Mouse (Mus musculus) T-helper 2 cell (primary cell): ENCODE measurements at regions not wholly inside any gene's neighbourhood (a gene's known extent, or its start where the extent isn't known, plus 50 kb on each side); places are given as distances from the start of the nearest gene placed in this dataset.

Experiments
- in situ Hi-C: fragments of 300-600 bp; cut with MboI, MseI; formaldehyde crosslinking; loops from one replicate; pipeline ENCODE4 v1.15.1; 2025; ENCODE audit warnings: high pct_unique_total_duplicates

GRCm38 (mm10) chr2:178821552-178821951 lies 391.2 kb downstream of the Cdh26 start:
- in situ Hi-C loops: no loop called here

DNA sequence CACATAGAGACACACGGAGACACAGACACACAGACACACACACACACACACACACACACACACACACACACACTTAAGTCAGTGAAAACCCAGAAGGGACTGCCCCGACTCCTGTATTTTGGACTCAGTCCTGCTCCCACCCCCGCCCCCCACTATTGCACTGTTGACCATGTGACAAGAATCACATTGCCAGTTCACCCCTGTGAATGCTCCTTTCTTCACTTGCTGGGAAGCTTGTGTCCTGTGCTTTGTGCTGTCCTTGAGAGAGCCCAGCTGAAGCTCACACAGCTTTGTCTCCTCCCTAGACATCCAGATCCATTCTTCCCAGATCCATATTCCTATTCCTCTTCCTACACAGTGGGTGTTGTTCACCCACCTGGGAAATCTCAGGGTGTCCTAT lies 400.0 kb downstream of the Cdh26 start:
- in situ Hi-C loops: no loop called here

DNA sequence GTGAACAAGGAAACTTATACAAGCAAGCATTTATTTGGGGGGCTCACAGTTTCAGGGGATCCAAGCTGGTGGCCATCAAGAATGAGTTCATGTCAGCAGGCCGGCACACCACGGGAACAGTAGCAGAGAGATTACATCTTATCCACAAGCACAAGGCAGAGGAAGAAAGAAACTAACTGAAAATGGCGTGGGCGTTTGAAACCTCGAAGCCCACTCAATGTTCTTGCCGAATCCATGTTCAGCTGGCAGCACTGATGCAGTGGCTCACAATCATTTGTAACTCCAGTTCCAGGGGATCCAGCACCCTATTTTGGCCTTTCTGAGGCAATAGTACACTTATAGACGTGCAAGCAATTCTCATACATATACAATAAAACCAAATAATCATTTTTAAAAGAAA lies 404.7 kb downstream of the Cdh26 start:
- in situ Hi-C loops: no loop called here

DNA sequence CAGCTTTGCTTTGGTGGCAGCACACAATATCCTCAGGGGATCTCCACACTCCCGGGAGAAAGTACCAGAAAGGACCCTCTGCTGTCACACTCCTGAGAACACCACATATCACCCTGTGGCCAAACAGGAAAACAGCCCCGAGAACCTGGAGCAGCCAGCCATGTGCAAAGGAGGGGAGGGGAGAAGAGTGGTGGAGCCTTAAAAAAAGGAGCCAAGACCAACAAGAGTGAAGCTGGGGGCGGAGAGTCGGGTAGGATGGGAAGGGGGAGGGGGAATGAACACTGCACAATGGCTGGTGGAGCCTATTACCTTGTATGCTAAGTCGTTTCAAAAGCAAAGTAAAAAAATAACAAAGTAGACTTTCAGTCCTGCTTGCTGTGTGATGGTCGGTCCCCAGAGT lies 408.2 kb downstream of the Cdh26 start:
- in situ Hi-C loops: no loop called here

- in situ Hi-C loops: no loop called here
Observed at GRCm38 (mm10) chr2:178840975-178841374, 410.6 kb downstream of the Cdh26 start.

GRCm38 (mm10) chr2:178842595-178842994 lies 412.3 kb downstream of the Cdh26 start:
- in situ Hi-C loops: no loop called here

DNA sequence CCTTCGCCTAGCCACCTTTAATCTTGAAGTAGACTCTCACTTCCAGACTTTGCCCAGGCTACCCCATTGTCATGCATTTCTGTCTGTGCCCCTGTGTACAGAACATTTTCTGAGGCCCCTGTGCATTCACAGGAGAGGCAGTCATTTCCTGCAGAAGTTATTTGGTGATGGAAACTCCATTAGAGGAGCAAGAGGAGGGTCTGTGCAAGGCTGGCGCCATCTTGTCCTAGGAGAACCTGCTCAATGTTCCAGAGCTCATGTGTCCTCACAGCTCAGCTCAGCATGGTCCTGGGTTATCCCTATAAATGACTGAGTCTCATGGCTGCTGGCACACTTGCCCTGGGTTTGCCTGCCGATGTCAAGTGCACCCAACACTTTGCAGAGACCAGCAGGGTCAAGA lies 413.1 kb downstream of the Cdh26 start:
- in situ Hi-C loops: no loop called here

- in situ Hi-C loops: no loop called here
Observed at GRCm38 (mm10) chr2:178844561-178844960, 414.2 kb downstream of the Cdh26 start.

DNA sequence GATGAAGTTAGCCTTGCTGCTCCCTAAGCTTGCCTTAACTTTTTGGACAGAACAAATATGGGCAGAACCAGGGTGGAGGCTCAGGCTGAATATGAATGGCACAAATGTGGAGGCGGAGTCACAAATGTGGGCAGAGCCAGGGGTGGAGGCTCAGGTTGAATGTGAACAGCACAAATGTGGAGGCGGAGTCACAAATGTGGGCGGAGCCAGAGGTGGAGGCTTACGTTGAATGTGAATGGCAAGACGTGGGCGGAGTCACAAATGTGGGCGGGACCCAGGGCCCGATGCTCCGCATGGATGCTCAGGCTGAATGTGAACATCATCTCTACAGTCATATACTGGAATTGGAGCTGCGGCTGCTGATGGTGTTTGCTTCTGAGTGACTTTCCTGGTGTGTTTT lies 420.0 kb downstream of the Cdh26 start:
- in situ Hi-C loops: no loop called here

DNA sequence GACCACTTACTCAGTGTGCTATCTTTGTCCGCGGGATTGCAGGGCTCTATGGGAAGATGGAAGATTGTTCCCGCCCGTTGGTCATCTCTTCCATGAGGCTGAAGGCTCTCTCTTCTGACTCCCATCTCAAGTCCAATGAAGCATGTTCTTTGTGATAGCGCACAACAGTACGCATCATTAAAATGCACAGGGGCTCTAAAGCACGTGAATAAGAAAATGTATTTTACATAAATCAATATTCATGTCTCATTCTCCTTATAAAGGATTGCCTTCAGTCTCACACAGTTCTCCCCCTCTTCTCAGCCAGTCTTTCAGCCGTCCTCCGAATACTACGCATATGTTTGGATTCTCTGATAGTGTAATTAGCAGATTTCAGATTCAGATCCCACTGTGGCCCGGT lies 420.4 kb downstream of the Cdh26 start:
- in situ Hi-C loops: no loop called here

DNA sequence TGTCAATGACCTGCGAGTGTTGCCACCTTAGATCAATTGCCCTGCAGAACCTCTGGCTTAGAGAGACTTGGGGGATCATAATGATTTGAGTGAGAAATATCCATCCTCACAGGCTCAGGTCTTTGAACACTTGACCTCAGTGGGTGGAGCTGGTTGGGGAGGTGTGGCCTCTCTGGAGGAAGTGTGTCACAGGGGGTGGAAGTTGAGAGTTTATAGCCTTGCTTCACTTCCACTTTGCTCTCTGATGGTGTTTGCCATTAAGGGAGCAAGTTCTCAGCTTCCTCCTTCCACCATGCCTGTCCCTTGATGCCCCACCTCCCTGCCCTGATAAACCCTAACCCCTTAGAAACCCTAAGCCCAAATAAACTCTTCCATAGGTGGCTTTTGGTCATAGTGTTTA lies 423.7 kb downstream of the Cdh26 start:
- in situ Hi-C loops: no loop called here

DNA sequence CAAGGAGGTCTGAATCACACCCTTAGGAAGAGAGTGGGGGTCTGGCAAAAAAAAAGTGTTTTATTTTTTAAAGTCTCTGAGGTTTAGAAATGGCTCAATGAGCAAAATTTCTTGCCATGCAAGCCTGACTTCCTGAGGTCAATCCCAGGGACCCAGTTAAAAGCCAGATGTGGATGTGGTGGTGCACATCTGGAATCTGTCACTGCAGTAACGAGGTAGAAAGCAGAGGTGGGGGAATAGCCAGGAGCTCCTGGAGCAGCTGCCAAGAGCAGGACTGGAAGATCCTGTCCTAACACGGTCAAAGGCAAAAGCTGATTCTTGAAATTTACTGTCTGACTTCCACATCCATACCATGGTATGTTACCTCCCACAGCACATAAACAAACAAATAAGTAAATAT lies 424.4 kb downstream of the Cdh26 start:
- in situ Hi-C loops: no loop called here

DNA sequence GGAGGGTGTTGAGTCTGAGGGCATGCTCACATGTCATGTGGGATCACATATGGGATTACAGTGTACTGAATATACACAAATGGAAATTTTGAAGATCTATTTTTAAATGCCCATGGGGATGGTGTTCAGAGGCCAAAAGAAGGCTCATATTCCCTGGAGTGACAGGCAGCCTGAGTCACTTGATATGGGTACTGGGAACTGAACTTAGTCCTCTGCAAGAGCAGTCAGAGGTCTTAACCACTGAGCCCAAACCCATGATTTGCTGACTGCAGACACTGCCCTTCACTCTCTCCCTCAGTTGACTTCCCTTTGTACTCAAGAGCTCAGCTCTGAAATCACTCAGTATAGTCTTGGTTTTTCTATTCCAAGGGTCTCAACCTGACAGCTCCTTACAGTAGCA lies 432.3 kb downstream of the Cdh26 start:
- in situ Hi-C loops: no loop called here

DNA sequence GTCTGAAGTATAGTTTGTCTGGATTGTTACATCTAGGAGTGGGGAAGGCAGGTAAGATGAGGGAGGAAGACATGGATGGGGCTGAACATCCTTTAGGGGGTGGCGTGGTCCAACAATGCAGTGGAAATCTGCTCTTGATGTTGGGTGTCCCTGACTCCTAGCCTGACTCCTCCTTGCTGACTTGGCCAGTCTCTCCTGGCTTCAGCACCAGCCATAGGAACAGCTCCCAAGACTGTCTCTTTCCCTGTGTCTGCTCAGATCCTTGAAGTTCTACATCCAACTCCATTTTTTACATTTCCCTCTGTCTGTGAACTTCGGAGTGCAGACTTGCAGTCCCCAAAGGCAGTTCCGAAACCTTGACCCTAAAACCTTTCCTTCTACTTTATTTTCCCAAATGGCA lies 436.8 kb downstream of the Cdh26 start:
- in situ Hi-C loops: no loop called here

GRCm38 (mm10) chr2:178869160-178869559 lies 438.8 kb downstream of the Cdh26 start:
- in situ Hi-C loops: no loop called here

DNA sequence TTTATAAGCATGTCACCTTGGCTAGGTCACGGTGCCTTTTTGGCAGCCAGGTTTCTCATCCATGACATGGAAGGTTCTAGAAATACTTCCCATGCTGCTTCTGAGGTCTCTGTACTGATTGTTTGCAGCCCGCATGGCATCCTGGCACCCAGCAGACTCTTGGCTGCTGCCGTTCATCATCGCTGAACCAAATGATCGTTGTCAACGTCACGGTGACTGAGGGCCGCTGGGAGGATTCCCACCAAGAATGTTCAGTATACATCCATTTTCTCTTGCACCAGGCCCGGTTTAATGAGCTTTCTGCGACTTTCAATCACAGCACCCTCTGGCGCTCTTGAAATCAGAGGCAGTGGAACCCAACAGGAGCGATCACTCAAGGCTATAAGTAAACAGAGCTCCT lies 448.1 kb downstream of the Cdh26 start:
- in situ Hi-C loops: no loop called here

GRCm38 (mm10) chr2:178885686-178886085 lies 455.4 kb downstream of the Cdh26 start:
- in situ Hi-C loops: no loop called here

- in situ Hi-C loops: no loop called here
Observed at GRCm38 (mm10) chr2:178888704-178889103, 458.4 kb downstream of the Cdh26 start.

DNA sequence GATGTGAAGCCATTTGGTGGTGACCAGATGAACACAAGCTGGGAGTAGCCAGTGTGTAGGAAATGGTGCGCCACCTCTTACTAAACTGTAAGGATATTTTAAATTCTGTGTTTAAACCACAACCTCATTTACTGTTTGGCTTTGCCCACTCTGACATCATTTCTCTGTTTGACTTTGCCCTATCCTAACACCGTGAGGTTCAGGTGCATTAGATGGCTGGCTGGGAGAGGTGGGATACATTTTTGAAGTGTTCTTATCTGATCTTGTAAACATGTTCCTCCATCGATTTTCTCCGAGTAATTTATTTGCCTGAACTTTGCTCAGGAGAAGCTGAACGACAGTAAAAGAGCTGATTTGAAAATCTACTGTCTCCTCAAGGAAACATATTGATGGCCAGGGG lies 472.1 kb downstream of the Cdh26 start:
- in situ Hi-C loops: no loop called here

- in situ Hi-C loops: no loop called here
Observed at GRCm38 (mm10) chr2:178909325-178909724, 479.0 kb downstream of the Cdh26 start.

- in situ Hi-C loops: no loop called here
Observed at GRCm38 (mm10) chr2:178911646-178912045, 481.3 kb downstream of the Cdh26 start.

DNA sequence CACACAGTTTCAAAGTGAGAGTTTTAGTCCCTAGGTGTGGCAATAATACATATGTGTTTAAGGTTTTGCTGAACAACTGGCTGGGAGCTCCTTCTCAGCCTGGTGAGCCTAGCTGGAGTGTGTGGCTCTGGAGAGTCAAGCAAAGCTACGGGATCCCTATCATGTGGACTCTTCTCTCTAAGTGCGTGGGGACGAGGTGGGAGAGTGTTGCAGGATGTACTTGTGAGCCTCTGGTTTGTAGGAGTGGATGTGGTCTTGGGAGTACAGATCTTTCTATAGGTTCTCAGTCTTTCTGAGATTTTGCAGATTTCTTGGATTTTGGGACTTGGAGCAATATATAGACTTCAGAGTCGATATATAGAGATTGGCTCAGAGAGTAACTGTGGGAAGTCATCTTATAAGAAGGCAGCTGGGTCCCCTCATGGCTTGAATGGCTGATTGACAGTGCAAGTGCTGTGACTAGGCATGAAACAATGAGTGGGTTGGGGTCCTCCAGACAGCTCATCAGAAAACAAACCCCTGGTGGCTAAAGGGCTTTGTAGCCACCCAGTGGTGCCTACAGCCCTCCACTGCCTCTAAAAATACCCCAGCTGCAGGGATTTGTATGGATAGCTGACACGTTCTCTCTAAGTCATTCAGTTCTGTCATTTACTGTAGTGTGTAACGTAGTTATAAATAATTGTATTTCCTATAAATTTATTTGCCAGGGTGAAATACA lies 486.1 kb downstream of the Cdh26 start:
- in situ Hi-C loops: no loop called here

DNA sequence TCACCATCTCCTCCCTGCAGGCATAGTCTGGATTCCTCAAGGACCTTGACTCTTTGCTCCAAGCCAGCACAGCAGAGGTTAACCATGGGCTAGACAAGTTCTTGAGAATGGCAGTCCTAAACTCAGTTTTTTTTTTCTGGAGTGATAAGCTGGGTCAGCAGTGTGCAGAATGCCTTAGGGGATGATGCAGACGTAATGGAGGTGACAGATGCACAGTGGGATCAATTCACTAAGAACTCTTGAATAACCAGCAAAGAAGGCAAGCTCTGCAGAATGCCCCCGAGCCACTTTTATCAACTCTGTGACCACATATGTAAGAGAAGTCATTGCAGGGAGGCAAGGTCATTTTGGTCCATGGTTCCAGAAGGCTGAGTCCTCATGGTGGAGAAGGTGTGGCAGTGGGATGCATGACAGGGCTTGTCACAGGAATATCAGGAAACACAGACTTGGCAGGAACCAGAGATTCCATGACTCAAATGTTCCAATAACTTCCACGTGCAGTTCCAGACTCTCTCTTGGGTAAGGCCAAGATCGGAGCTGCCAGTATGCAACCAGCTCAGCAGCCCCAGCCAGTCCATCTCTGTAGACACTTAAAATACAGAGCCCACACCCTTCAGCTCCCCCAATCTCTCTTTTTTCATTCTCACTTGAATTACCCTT lies 494.3 kb downstream of the Cdh26 start:
- in situ Hi-C loops: no loop called here
